Mouse (Mus musculus) lung, postnatal 0 days (tissue): ENCODE measurements at regions not wholly inside any gene's neighbourhood (a gene's known extent, or its start where the extent isn't known, plus 50 kb on each side); places are given as distances from the start of the nearest gene placed in this dataset.

Source experiments
- CTCF ChIP-seq: IDR thresholded peaks from 2 replicates; pipeline ENCODE4 v1.5.1; 2016; ENCODE audit warnings: antibody characterized with exemption, mild to moderate bottlenecking
- EP300 ChIP-seq: IDR thresholded peaks from 2 replicates; pipeline ENCODE4 v1.6.1; 2016; ENCODE audit warnings: antibody characterized with exemption, mild to moderate bottlenecking, control low read depth

DNA sequence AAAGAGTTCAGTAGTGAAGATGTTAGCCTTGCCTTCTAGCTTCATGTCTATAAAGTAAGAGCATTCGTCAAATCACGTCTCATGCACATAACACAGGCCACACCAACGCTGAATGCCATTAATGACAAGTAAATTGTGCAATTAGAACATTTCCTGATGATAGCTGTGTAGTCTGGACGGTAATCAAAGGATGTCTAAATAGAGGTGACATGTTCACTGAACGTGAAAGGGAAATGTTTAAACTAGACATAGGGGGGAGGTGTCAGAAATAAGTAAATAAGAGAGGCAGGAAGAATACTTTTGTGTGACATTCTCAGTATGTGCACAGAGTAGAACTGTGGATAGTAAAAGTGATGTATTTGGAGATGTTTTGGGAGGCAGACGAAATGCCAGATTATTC lies 61.5 kb upstream of the Htr1f start:
- TF ChIP-seq CTCF (no peak), EP300 (no peak)
